Mouse (Mus musculus) forebrain, embryonic 10.5 days (tissue): ENCODE measurements around the gene St8sia6. TPM values are rescaled to one million over a fixed set of nuclear protein-coding genes. Genes with fewer than 3 reads are reported as not detected.
"Not testable (repeated sequence)": the region's sequence is repeated elsewhere in the genome, so short reads cannot be mapped to it uniquely, and the experiment has no call there.

ENCODE experiments used
- DNase-seq: peaks from one replicate; pipeline ENCODE4 v3.0.0-alpha.2; 2017; ENCODE audit warnings: low spot score; ENCODE audit errors: extremely low spot score
- H3K27ac ChIP-seq: fragments of 300-500 bp; sonication (generic); 2 replicates; pipeline ENCODE4 v1.5.1; 2016; ENCODE audit warnings: mild to moderate bottlenecking
- H3K27me3 ChIP-seq: fragments of 300-500 bp; sonication (generic); 2 replicates; pipeline ENCODE4 v1.6.1; 2016; ENCODE audit warnings: mild to moderate bottlenecking; ENCODE audit not compliant: poor library complexity, severe bottlenecking
- H3K36me3 ChIP-seq: fragments of 300-500 bp; sonication (generic); replicated peaks from 2 replicates; pipeline ENCODE4 v1.6.1; 2016; ENCODE audit warnings: mild to moderate bottlenecking, moderate library complexity
- H3K4me1 ChIP-seq: fragments of 300-500 bp; sonication (generic); 2 replicates; pipeline ENCODE4 v1.6.1; 2016
- H3K4me3 ChIP-seq: fragments of 300-500 bp; sonication (generic); 2 replicates; pipeline ENCODE4 v1.5.1; 2016; ENCODE audit warnings: mild to moderate bottlenecking, moderate library complexity
- H3K9me3 ChIP-seq: fragments of 300-500 bp; sonication (generic); 2 replicates; pipeline ENCODE4 v1.6.1; 2016; ENCODE audit warnings: mild to moderate bottlenecking, moderate library complexity
- WGBS: fragments of 180-500 bp; shearing (Covaris S2); methylation state at CpG from one replicate; pipeline ENCODE4 v1.1.7; 2016; 5-methylcytosine and 5-hydroxymethylcytosine counted together
- polyA plus RNA-seq: library from polyadenylated mRNA; unstranded; fragments of >200 nt; fragmentation: Nextera tagmentation; extraction: Ambion mirVana; gene quantifications from 2 replicates; pipeline ENCODE4 v1.2.1, GENCODE M21; 2016

The St8sia6 gene
- polyA plus RNA-seq, 1 experiment from 2014 or later: 0.37 TPM

- no peak overlapping the region for H3K4me3 ChIP-seq
- peaks cover 17% of the 10 kb centered on the region for H3K27me3 ChIP-seq
- H3K27ac ChIP-seq: no peak overlapping the region
- 80% methylated on average over 1 of the region's 1 CpGs for WGBS
- no peaks in the 10 kb centered on the region for H3K4me1 ChIP-seq
- H3K36me3 ChIP-seq: no peaks in the 10 kb centered on the region
- DNase-seq: no peak
- no peaks in the 10 kb centered on the region for H3K9me3 ChIP-seq
Measured at GRCm38 (mm10) chr2:13786577-13787168, 7.2 kb downstream of the St8sia6 start.

- 78% methylated on average over 3 of the region's 3 CpGs for WGBS
- not testable (repeated sequence) for H3K36me3 ChIP-seq
- peaks cover 11% of the 10 kb centered on the region for H3K27me3 ChIP-seq
Measured at GRCm38 (mm10) chr2:13785992-13786391, 7.9 kb downstream of the St8sia6 start.

GRCm38 (mm10) chr2:13785247-13785646, 8.6 kb downstream of the St8sia6 start:
- Histone ChIP-seq H3K4me3 (no peak overlapping the region), H3K9me3 (no peaks in the 10 kb centered on the region), H3K27me3 (peaks cover 3% of the 10 kb centered on the region), H3K27ac (no peak overlapping the region), H3K36me3 (no peaks in the 10 kb centered on the region), H3K4me1 (no peaks in the 10 kb centered on the region)
- no peak for DNase-seq
- WGBS: 80% methylated on average over 2 of the region's 2 CpGs

More at GRCm38 (mm10) chr2:13785992-13786391, 7.9 kb downstream of the St8sia6 start:
- not testable (repeated sequence) for DNase-seq, H3K27ac ChIP-seq, H3K4me3 ChIP-seq, H3K9me3 ChIP-seq, H3K4me1 ChIP-seq

- Histone ChIP-seq H3K4me3 (no peak overlapping the region), H3K4me1 (no peaks in the 10 kb centered on the region), H3K27ac (no peak overlapping the region), H3K9me3 (no peaks in the 10 kb centered on the region), H3K27me3 (no peaks in the 10 kb centered on the region), H3K36me3 (no peaks in the 10 kb centered on the region)
- no peak for DNase-seq
- 85% methylated on average over 1 of the region's 1 CpGs for WGBS
Measured at GRCm38 (mm10) chr2:13784448-13784847, 9.4 kb downstream of the St8sia6 start.

- Histone ChIP-seq H3K36me3 (no peaks in the 10 kb centered on the region), H3K4me1 (no peaks in the 10 kb centered on the region), H3K4me3 (no peak overlapping the region), H3K27ac (no peak overlapping the region), H3K27me3 (no peaks in the 10 kb centered on the region), H3K9me3 (no peaks in the 10 kb centered on the region)
- DNase-seq: no peak
Measured at GRCm38 (mm10) chr2:13777032-13777431, 16.8 kb downstream of the St8sia6 start.

GRCm38 (mm10) chr2:13776453-13776852, 17.4 kb downstream of the St8sia6 start:
- no peak overlapping the region for H3K27ac ChIP-seq
- H3K27me3 ChIP-seq: no peaks in the 10 kb centered on the region
- WGBS: 87% methylated on average over 1 of the region's 1 CpGs

GRCm38 (mm10) chr2:13775056-13775455, 18.8 kb downstream of the St8sia6 start:
- Histone ChIP-seq H3K27ac (no peak overlapping the region), H3K4me3 (no peak overlapping the region), H3K9me3 (no peaks in the 10 kb centered on the region), H3K36me3 (no peaks in the 10 kb centered on the region), H3K4me1 (no peaks in the 10 kb centered on the region), H3K27me3 (no peaks in the 10 kb centered on the region)
- WGBS: 93% methylated on average over 3 of the region's 3 CpGs
- no peak for DNase-seq

More at GRCm38 (mm10) chr2:13776453-13776852, 17.4 kb downstream of the St8sia6 start:
- Histone ChIP-seq H3K36me3 (no peaks in the 10 kb centered on the region), H3K4me3 (no peak overlapping the region), H3K4me1 (no peaks in the 10 kb centered on the region), H3K9me3 (no peaks in the 10 kb centered on the region)
- DNase-seq: no peak

- H3K4me1 ChIP-seq: peaks cover 8% of the 10 kb centered on the region; the same call in 1 of the 2 replicates
- DNase-seq: no peak
- H3K4me3 ChIP-seq: no peak overlapping the region
- H3K27ac ChIP-seq: no peak overlapping the region
- H3K36me3 ChIP-seq: no peaks in the 10 kb centered on the region
- H3K9me3 ChIP-seq: no peaks in the 10 kb centered on the region
- 81% methylated on average over 5 of the region's 5 CpGs for WGBS
- no peaks in the 10 kb centered on the region for H3K27me3 ChIP-seq
Measured at GRCm38 (mm10) chr2:13768524-13768923, 25.3 kb downstream of the St8sia6 start.

GRCm38 (mm10) chr2:13767532-13768411, 26.1 kb downstream of the St8sia6 start:
- Histone ChIP-seq H3K36me3 (no peaks in the 10 kb centered on the region), H3K9me3 (no peaks in the 10 kb centered on the region), H3K27ac (no peak overlapping the region), H3K4me1 (peaks cover 8% of the 10 kb centered on the region; the same call in 1 of the 2 replicates), H3K4me3 (no peak overlapping the region), H3K27me3 (no peaks in the 10 kb centered on the region)
- 73% methylated on average over 9 of the region's 9 CpGs for WGBS
- no peak for DNase-seq

- Histone ChIP-seq H3K4me1 (no peaks in the 10 kb centered on the region), H3K36me3 (no peaks in the 10 kb centered on the region), H3K27ac (no peak overlapping the region), H3K9me3 (no peaks in the 10 kb centered on the region), H3K4me3 (no peak overlapping the region), H3K27me3 (no peaks in the 10 kb centered on the region)
- no peak for DNase-seq
Measured at GRCm38 (mm10) chr2:13760366-13760765, 33.5 kb downstream of the St8sia6 start.

GRCm38 (mm10) chr2:13757412-13757811, 36.5 kb downstream of the St8sia6 start:
- H3K9me3 ChIP-seq: no peaks in the 10 kb centered on the region
- WGBS: 88% methylated on average over 7 of the region's 7 CpGs

GRCm38 (mm10) chr2:13755733-13756132, 38.1 kb downstream of the St8sia6 start:
- no peaks in the 10 kb centered on the region for H3K27me3 ChIP-seq
- no peak for DNase-seq
- 86% methylated on average over 4 of the region's 4 CpGs for WGBS
- no peaks in the 10 kb centered on the region for H3K9me3 ChIP-seq
- H3K4me3 ChIP-seq: no peak overlapping the region
- no peaks in the 10 kb centered on the region for H3K36me3 ChIP-seq
- H3K27ac ChIP-seq: no peak overlapping the region
- no peaks in the 10 kb centered on the region for H3K4me1 ChIP-seq

More at GRCm38 (mm10) chr2:13757412-13757811, 36.5 kb downstream of the St8sia6 start:
- H3K4me3 ChIP-seq: no peak overlapping the region
- no peaks in the 10 kb centered on the region for H3K36me3 ChIP-seq
- no peaks in the 10 kb centered on the region for H3K27me3 ChIP-seq
- H3K27ac ChIP-seq: no peak overlapping the region
- no peak for DNase-seq
- no peaks in the 10 kb centered on the region for H3K4me1 ChIP-seq

- Histone ChIP-seq H3K4me1 (no peaks in the 10 kb centered on the region), H3K27me3 (no peaks in the 10 kb centered on the region), H3K9me3 (no peaks in the 10 kb centered on the region), H3K27ac (no peak overlapping the region), H3K4me3 (no peak overlapping the region), H3K36me3 (no peaks in the 10 kb centered on the region)
- WGBS: 95% methylated on average over 1 of the region's 1 CpGs
- DNase-seq: no peak
Measured at GRCm38 (mm10) chr2:13751691-13752090, 42.2 kb downstream of the St8sia6 start.
